Mouse (Mus musculus) hindbrain, embryonic 12.5 days (tissue): ENCODE data around the gene Lrp6. TPM values are rescaled to one million over a fixed set of nuclear protein-coding genes. Genes with fewer than 3 reads are reported as not detected.

Experiments used
- ATAC-seq: fragments of 200-750 bp; cut with Nextera tagmentation; 2 replicates; pipeline ENCODE4 v1.8.0; 2017; ENCODE audit warnings: moderate TSS enrichment; ENCODE audit not compliant: low FRiP score
- H3K27ac ChIP-seq: fragments of 300-500 bp; sonication (generic); 2 replicates; pipeline ENCODE4 v1.5.1; 2016; ENCODE audit warnings: mild to moderate bottlenecking
- H3K27me3 ChIP-seq: fragments of 300-500 bp; sonication (generic); 2 replicates; pipeline ENCODE4 v1.6.1; 2016; ENCODE audit warnings: mild to moderate bottlenecking
- H3K36me3 ChIP-seq: fragments of 300-500 bp; sonication (generic); 2 replicates; pipeline ENCODE4 v1.6.1; 2016; ENCODE audit warnings: mild to moderate bottlenecking
- H3K4me1 ChIP-seq: fragments of 300-500 bp; sonication (generic); 2 replicates; pipeline ENCODE4 v1.6.1; 2016
- H3K4me2 ChIP-seq: fragments of 300-500 bp; sonication (generic); replicated peaks from 2 replicates; pipeline ENCODE4 v1.6.1; 2016; ENCODE audit warnings: mild to moderate bottlenecking
- H3K4me3 ChIP-seq: fragments of 300-500 bp; sonication (generic); 2 replicates; pipeline ENCODE4 v1.5.1; 2016; ENCODE audit warnings: mild to moderate bottlenecking
- H3K9ac ChIP-seq: fragments of 300-500 bp; sonication (generic); 2 replicates; pipeline ENCODE4 v1.6.1; 2016; ENCODE audit warnings: mild to moderate bottlenecking, moderate library complexity
- H3K9me3 ChIP-seq: fragments of 300-500 bp; sonication (generic); replicated peaks from 2 replicates; pipeline ENCODE4 v1.6.1; 2016; ENCODE audit warnings: mild to moderate bottlenecking
- WGBS: fragments of 180-500 bp; shearing (Covaris S2); methylation state at CpG from one replicate; pipeline ENCODE4 v1.1.7; 2016; 5-methylcytosine and 5-hydroxymethylcytosine counted together
- polyA plus RNA-seq: library from polyadenylated mRNA; unstranded; fragments of >200 nt; fragmentation: Nextera tagmentation; extraction: Ambion mirVana; gene quantifications from 2 replicates; pipeline ENCODE4 v1.2.1, GENCODE M21; 2016

Lrp6 gene
- polyA plus RNA-seq, 1 experiment from 2014 or later, result 39.2 TPM

GRCm38 (mm10) chr6:134543607-134544006 lies 23.2 kb downstream of the Lrp6 start:
- no peaks in the 10 kb centered on the region for H3K27me3 ChIP-seq
- no peak overlapping the region for H3K9ac ChIP-seq
- no peak overlapping the region for H3K4me2 ChIP-seq
- H3K4me1 ChIP-seq, result peaks cover 12% of the 10 kb centered on the region
- no peak overlapping the region for H3K27ac ChIP-seq
- H3K9me3 ChIP-seq, result no peaks in the 10 kb centered on the region
- peak; percentile 37; the same call in 1 of the 2 replicates for ATAC-seq
- H3K4me3 ChIP-seq, result no peak overlapping the region
- H3K36me3 ChIP-seq, result no peaks in the 10 kb centered on the region; the same call in 1 of the 2 replicates

DNA sequence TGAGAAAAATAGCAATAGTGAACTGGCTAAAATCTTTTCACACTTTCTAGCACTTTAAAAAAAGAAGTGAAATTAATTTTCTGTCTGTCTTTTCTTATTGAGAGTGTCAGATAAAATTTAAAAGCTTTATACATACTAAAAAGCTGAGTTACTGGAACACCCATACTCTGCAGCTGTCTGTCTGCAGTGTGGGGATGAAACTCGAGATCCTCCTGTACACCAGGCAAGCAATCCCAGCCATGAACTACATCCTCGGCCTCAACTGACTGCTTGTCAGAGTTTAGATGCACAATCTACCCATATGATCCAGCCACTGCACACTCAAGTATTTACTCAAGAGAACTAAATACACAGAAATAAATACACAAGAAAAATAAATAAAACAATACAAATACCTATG lies 24.4 kb downstream of the Lrp6 start:
- ATAC-seq, result no peak
- no peak overlapping the region for H3K9ac ChIP-seq
- H3K36me3 ChIP-seq, result no peaks in the 10 kb centered on the region
- H3K27ac ChIP-seq, result no peak overlapping the region
- 85% methylated on average over 2 of the region's 2 CpGs for WGBS
- H3K4me2 ChIP-seq, result no peak overlapping the region
- H3K4me3 ChIP-seq, result no peak overlapping the region
- H3K27me3 ChIP-seq, result no peaks in the 10 kb centered on the region
- no peaks in the 10 kb centered on the region for H3K9me3 ChIP-seq
- peaks cover 14% of the 10 kb centered on the region for H3K4me1 ChIP-seq

DNA sequence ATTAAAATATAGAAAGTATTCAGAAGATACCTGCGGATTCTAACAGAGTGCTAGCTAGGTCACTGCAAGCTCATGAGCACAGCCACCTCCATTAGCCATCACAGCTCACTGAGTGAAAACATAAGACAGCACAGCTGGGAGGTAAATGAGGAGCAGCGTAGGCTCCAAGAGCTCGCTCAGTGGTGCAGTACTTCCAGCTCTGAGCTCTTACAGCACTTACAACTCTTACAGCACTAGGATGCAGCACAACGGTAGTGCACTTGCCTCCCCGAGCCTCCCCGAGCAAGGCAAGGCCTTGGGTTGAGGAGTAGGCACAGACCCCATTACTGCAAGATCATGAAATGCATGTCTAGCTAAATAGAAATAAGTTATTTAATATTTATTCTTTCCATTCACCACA lies 26.6 kb downstream of the Lrp6 start:
- Histone ChIP-seq H3K9me3 (no peaks in the 10 kb centered on the region), H3K4me3 (no peak overlapping the region), H3K9ac (no peak overlapping the region), H3K36me3 (no peaks in the 10 kb centered on the region), H3K4me1 (peaks cover 11% of the 10 kb centered on the region), H3K27ac (no peak overlapping the region), H3K27me3 (no peaks in the 10 kb centered on the region), H3K4me2 (no peak overlapping the region)
- WGBS, result 85% methylated on average over 6 of the region's 6 CpGs
- ATAC-seq, result no peak

DNA sequence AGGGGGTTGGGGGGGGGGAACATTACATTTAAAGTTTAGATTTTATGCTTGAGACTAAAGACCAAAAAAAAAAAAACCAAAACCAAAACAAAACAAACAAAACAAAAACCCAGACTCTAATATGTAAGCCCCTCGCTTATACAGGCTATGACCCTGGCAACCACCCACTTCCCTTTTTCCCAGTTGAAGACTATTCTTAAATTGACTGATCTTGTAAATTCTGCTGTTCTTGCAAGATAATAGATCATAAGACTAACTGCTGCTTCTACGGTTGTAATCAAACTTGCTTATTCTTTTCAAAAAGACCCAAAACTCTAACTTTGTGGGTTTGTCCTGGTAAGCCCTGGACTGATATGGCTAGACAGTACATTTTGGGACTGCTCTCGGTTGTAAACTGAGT lies 27.3 kb downstream of the Lrp6 start:
- H3K4me1 ChIP-seq, result peaks cover 7% of the 10 kb centered on the region
- H3K4me3 ChIP-seq, result no peak overlapping the region
- H3K9ac ChIP-seq, result no peak overlapping the region
- H3K27ac ChIP-seq, result no peak overlapping the region
- ATAC-seq, result no peak
- H3K36me3 ChIP-seq, result no peaks in the 10 kb centered on the region
- 93% methylated on average over 3 of the region's 3 CpGs for WGBS
- H3K4me2 ChIP-seq, result no peak overlapping the region
- no peaks in the 10 kb centered on the region for H3K27me3 ChIP-seq
- no peaks in the 10 kb centered on the region for H3K9me3 ChIP-seq

- Histone ChIP-seq H3K4me2 (no peak overlapping the region), H3K9ac (no peak overlapping the region), H3K4me3 (no peak overlapping the region), H3K4me1 (peaks cover 7% of the 10 kb centered on the region), H3K27ac (no peak overlapping the region), H3K27me3 (no peaks in the 10 kb centered on the region), H3K9me3 (no peaks in the 10 kb centered on the region), H3K36me3 (no peaks in the 10 kb centered on the region)
- WGBS, result 94% methylated on average over 4 of the region's 4 CpGs
- ATAC-seq, result no peak
Observed at GRCm38 (mm10) chr6:134538805-134539204, 28.0 kb downstream of the Lrp6 start.

- Histone ChIP-seq H3K4me3 (no peak overlapping the region), H3K27ac (peak overlapping the region; percentile 62), H3K9ac (no peak overlapping the region), H3K4me1 (peaks cover 8% of the 10 kb centered on the region), H3K4me2 (no peak overlapping the region), H3K27me3 (no peaks in the 10 kb centered on the region), H3K9me3 (no peaks in the 10 kb centered on the region), H3K36me3 (no peaks in the 10 kb centered on the region)
- peak; percentile 70; the same call in 1 of the 2 replicates for ATAC-seq
- 47% methylated on average over 10 of the region's 10 CpGs for WGBS
Observed at GRCm38 (mm10) chr6:134537461-134538117, 29.2 kb downstream of the Lrp6 start.

DNA sequence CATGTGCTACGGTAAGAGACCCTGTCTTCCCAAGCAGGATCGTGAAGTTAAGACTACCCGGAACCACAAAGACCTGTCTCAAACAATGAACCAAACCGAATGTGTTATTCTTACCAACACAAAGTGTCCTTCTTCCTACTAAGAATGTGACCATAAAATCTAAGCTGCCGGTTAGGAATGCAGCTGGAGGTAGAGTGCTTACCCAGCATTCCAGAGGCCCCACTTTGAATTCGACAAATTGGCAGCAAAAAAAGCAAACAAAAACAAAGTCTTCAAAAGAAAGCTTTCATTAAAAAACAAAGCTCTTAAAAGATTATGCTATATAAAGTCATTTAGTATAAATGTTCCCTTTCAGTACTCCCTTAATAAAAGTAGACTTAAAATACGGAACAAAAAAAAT lies 31.6 kb downstream of the Lrp6 start:
- Histone ChIP-seq H3K4me2 (no peak overlapping the region), H3K9me3 (no peaks in the 10 kb centered on the region), H3K9ac (no peak overlapping the region), H3K27me3 (no peaks in the 10 kb centered on the region), H3K36me3 (0 out of 2 replicates have a peak, but pooled peaks cover 3% of the 10 kb centered on the region), H3K27ac (no peak overlapping the region), H3K4me3 (no peak overlapping the region), H3K4me1 (peaks cover 8% of the 10 kb centered on the region)
- no peak for ATAC-seq
- WGBS, result 64% methylated on average over 7 of the region's 7 CpGs

GRCm38 (mm10) chr6:134533021-134533420 lies 33.7 kb downstream of the Lrp6 start:
- no peaks in the 10 kb centered on the region for H3K27me3 ChIP-seq
- WGBS, result 84% methylated on average over 3 of the region's 3 CpGs
- peaks cover 8% of the 10 kb centered on the region for H3K4me1 ChIP-seq
- H3K9me3 ChIP-seq, result no peaks in the 10 kb centered on the region
- H3K4me3 ChIP-seq, result no peak overlapping the region
- no peak overlapping the region for H3K9ac ChIP-seq
- ATAC-seq, result no peak
- no peak overlapping the region for H3K4me2 ChIP-seq
- H3K36me3 ChIP-seq, result 0 out of 2 replicates have a peak, but pooled peaks cover 3% of the 10 kb centered on the region
- no peak overlapping the region for H3K27ac ChIP-seq

GRCm38 (mm10) chr6:134531950-134532349 lies 34.8 kb downstream of the Lrp6 start:
- Histone ChIP-seq H3K36me3 (0 out of 2 replicates have a peak, but pooled peaks cover 3% of the 10 kb centered on the region), H3K4me2 (no peak overlapping the region), H3K9ac (no peak overlapping the region), H3K27ac (no peak overlapping the region), H3K4me1 (peaks cover 18% of the 10 kb centered on the region), H3K27me3 (no peaks in the 10 kb centered on the region), H3K4me3 (no peak overlapping the region), H3K9me3 (no peaks in the 10 kb centered on the region)
- ATAC-seq, result no peak
- 82% methylated on average over 1 of the region's 1 CpGs for WGBS

DNA sequence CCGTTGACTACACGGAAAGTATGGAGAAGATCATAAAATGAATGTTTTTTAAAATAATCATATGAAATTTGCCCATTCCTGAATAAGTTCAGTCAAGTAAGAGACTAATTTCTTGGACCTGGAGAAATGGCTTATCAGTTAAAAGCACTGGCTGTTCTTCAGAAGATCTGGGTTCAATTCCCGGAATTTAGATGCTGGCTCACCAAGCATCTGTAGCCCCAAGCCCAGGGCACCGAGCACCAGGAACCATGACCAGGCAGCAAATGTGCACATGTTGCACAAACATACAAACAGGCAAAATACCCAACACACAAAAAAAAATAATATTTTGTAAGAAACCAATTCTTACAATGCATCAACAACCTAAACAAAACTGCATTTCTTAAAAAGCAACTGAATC lies 37.4 kb downstream of the Lrp6 start:
- no peak overlapping the region for H3K9ac ChIP-seq
- no peak overlapping the region for H3K4me3 ChIP-seq
- no peak overlapping the region for H3K4me2 ChIP-seq
- 0 out of 2 replicates have a peak, but pooled peaks cover 3% of the 10 kb centered on the region for H3K36me3 ChIP-seq
- no peak overlapping the region for H3K27ac ChIP-seq
- peaks cover 22% of the 10 kb centered on the region for H3K4me1 ChIP-seq
- 92% methylated on average over 4 of the region's 4 CpGs for WGBS
- ATAC-seq, result no peak
- H3K27me3 ChIP-seq, result no peaks in the 10 kb centered on the region
- H3K9me3 ChIP-seq, result no peaks in the 10 kb centered on the region

GRCm38 (mm10) chr6:134528396-134528795 lies 38.4 kb downstream of the Lrp6 start:
- no peak overlapping the region for H3K9ac ChIP-seq
- 97% methylated on average over 7 of the region's 7 CpGs for WGBS
- H3K27me3 ChIP-seq, result no peaks in the 10 kb centered on the region
- no peak for ATAC-seq
- H3K4me2 ChIP-seq, result no peak overlapping the region
- H3K4me3 ChIP-seq, result no peak overlapping the region
- H3K36me3 ChIP-seq, result 0 out of 2 replicates have a peak, but pooled peaks cover 3% of the 10 kb centered on the region
- no peaks in the 10 kb centered on the region for H3K9me3 ChIP-seq
- no peak overlapping the region for H3K27ac ChIP-seq
- peaks cover 22% of the 10 kb centered on the region for H3K4me1 ChIP-seq

DNA sequence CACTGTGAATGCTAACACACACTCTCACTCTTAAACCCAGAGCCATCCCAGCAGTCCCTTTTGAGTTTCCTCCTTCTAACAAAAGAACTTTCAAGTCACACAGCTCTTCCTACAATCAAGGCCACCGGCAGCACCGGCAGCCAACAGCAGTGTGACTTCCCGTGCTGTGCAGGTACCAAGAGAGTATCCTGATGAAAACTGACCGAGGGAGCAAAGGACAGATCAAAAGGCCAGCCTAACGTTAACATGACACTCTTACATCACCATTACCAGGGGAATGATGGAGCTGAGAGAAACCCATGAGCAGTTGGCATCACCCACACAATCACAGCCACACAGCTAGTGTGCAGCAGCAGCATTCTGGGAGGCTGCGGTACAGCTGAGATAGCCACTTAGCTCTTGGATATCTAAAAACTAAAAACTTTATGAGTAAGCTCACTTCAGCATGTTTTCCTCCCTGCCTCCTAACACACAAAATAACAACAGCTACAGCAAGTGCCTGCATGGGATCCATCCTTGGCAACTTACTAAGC lies 39.1 kb downstream of the Lrp6 start:
- H3K27me3 ChIP-seq, result no peaks in the 10 kb centered on the region
- H3K27ac ChIP-seq, result peak overlapping the region; percentile 17; the same call in 1 of the 2 replicates
- WGBS, result 39% methylated on average over 6 of the region's 6 CpGs
- no peak overlapping the region for H3K4me2 ChIP-seq
- no peaks in the 10 kb centered on the region for H3K9me3 ChIP-seq
- no peak overlapping the region for H3K4me3 ChIP-seq
- H3K4me1 ChIP-seq, result peaks cover 19% of the 10 kb centered on the region
- no peak overlapping the region for H3K9ac ChIP-seq
- no peak for ATAC-seq
- H3K36me3 ChIP-seq, result 0 out of 2 replicates have a peak, but pooled peaks cover 3% of the 10 kb centered on the region
